Mouse (Mus musculus) brain, embryonic 14.5 days (tissue): ENCODE results near the gene Atf5.

Experiments used
- CTCF ChIP-seq: fragments of 200-500 bp; IDR thresholded peaks from 2 replicates; pipeline ENCODE4 v1.5.1; 2012; ENCODE audit warnings: inconsistent platforms, mild to moderate bottlenecking, moderate library complexity, borderline replicate concordance; ENCODE audit not compliant: insufficient read depth, insufficient read length; ENCODE audit errors: extremely low read depth
- POLR2A ChIP-seq: fragments of 200-500 bp; IDR thresholded peaks from 2 replicates; pipeline ENCODE4 v1.6.1; 2012; ENCODE audit warnings: mild to moderate bottlenecking, inconsistent platforms, borderline replicate concordance; ENCODE audit not compliant: poor library complexity, insufficient read depth, insufficient read length, severe bottlenecking; ENCODE audit errors: extremely low read depth

GRCm38 (mm10) chr7:44845006-44845405 lies 28.5 kb upstream of the Atf5 start:
- TF ChIP-seq CTCF (no peak), POLR2A (no peak)
